Mouse (Mus musculus): ENCODE data around the gene Rab30.
"Not testable (repeated sequence)": the region's sequence is repeated elsewhere in the genome, so short reads cannot be mapped to it uniquely, and the experiment has no call there.

Gene Rab30

DNA sequence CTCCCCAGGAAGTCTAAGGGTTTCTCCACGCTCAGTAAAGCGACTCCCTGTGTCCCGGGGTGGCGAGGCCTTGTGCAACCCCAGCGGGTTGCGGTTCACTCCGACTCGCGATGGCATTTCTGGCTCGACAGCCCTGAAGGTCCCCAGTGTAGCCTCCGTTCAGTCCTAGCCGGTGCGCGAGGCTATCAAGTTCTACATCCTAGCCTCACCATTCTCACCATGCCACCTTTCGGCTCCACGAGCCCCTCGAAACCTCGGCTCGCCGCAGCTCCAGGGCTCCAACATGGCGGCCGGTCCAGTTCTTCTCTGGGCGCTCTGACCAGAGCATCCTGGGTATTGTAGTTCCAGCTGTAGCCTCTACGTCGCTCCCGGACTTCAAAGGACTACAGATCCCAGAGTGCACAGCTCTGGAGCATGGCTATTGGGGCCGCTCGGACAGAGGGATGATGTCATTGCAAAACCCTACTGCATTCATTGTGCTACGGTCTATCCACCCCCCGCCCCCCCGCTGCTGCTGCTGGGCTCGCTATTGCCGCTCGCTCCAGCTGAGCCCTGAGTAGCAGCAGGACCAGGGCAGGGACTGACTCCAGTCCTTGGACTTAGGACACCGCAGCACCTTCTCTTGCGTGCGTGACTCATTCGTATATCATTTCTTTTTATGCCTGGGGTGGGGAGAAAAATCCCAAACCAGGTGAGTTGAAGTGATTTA is at the start of gene Rab30:
Rab30 (plus strand) TSS at position 452 of the 709 bp plus-strand sequence.
- DNase-seq (ENCODE audit: low spot score) = peak; percentile 66

DNA sequence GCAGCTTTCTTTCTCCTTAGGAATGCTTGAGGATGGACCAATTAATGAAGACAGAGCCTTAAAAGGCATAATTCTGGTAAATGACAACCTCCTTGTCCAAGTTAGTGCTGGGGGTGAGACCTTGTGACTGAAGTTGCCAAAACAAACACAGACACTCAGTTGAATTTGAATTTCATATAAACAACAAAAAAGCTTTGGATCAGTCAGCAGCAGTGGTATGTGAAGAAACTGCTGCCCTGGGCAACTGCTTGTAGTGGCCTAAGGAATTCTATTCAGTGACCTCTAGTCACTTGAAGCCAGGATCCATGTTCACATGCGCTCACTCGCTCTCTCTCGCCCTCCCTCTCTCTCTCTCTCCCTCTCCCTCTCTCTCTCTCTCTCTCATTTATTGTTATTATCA is 45.0 kb upstream of the Rab30 start:
- DNase-seq (ENCODE audit: low spot score) = no peak

DNA sequence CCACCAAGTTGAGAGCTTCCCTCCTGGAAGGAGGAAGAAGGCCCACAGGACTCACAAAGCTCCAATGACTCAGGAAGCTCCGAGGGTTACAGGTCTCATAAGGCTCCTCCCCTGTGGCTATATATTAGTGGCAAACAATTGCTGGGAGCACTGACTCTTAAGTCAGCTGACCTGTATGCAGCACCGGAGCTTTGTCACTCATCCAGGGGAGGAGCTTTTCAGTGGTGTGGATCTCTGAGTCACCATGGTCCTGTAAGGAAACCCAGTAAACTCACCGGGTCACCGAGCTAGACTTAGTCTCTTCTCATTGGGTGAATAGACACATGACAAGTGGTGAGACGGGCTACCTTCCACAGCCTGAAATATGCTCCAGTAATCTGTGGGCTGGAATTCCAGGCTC is 42.6 kb upstream of the Rab30 start:
- no peak for DNase-seq (ENCODE audit: low spot score)

DNA sequence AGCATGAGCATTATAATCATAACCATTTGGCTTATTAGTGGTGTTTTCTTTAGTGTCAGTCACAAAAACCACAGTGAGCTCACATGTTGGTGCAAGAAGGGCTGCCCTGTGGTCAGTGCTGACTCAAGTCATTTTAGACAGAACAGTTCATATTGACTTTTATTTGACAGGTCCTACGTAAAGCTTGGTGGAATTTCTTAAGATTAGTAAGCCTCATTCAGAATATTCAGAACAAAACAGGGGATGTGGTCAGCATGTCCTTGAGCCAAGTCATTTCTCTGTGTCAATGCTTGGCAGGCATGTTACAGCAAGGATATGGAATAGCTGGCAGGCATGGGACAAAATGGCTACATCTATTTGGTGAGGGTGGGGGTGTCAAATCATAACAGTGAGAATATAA is 37.7 kb upstream of the Rab30 start:
- no peak for DNase-seq (ENCODE audit: low spot score)

DNA sequence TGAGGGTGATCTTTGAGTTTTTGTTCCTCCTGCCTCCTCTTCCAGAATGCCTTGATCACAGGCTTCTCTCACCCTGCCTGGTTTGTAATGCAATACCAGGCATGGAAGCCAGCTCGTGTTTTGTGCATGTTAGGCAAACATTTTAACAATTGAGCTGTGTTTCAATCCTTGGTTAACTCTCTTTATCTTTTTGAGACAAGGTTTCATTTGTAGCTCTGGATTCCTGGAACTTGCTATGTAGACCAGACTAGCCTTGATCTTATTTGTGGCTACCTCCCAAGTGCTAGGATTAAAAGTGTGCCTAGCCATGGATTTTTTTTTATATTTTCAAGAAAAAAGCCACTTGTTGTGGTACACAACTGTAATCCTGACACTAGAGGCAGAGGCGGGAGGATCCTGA is 35.9 kb upstream of the Rab30 start:
- DNase-seq (ENCODE audit: low spot score) = no peak

DNA sequence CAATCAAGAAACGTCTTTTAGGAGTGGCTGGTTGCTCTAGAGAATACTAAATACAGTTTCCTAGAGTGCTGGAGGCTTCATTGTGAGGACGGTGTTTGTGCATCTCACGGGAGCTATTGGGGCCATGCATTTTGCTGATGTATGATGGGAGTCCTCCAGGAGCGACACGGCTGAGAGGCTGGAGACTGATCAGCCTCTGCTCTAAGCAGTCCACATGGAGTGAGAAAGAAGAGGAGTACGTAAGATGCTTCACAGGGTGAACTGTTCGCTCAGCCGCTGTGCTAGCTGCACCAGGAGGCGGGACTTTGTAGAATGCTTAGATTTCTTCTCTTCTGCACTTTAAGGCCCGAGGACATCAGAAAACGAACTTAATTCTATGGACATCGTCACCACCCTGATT is 34.7 kb upstream of the Rab30 start:
- no peak for DNase-seq (ENCODE audit: low spot score)

DNA sequence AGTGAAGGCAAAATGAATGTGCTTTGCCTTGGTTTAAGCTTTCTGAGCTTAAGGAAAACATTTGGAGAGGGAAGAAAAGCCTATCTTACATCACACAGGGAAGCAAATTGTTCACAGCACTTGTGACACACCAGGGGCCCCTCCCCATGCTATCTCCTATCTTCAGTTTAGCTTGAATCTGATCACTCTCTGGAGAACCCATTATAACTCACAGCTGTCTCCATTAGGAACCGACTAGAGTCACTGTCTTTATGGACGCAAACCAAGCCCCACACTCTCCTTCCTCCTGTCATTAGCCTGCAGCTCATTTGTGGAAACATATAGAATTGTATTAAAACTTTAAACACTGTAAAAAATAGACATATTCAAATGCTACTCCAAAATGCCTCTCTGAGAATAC is 31.8 kb upstream of the Rab30 start:
- DNase-seq (ENCODE audit: low spot score) = no peak

DNA sequence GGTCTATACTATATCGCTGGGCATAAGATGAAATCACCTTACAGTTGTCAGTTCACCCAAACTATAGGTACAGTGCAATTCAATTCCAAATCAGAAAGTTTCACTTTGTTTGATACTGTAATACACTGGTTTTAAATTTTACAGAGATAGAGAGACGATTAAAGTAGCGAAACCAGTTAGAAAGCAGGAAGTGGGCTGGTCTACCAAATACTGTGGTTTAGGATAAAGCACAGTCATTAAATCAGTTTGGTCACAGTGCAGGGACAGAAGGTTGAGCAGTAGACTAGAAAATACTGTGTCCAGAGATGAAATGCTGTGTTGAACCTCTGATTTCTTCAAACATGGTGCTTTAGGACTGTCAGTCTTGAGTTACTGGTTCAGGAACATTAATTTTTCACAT is 29.8 kb upstream of the Rab30 start:
- no peak for DNase-seq (ENCODE audit: low spot score)

DNA sequence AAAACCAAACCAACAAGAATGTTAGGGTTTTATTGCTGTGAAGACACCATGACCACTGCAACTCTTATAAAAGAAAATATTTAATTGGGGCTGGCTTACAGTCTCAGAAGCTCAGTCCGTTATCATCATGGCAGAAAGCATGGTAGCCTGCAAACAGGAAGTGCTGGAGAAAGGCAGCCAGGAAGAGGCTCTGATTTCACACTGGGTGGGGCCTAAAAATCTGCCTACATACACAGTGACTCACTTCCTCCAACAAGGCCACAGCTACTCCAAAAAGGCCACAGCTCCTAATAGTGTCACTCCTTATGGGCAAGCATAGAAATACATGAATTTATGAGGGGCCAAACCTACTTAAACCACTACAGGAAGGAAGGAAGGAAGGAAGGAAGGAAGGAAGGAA is 26.3 kb upstream of the Rab30 start:
- DNase-seq (ENCODE audit: low spot score) = no peak

DNA sequence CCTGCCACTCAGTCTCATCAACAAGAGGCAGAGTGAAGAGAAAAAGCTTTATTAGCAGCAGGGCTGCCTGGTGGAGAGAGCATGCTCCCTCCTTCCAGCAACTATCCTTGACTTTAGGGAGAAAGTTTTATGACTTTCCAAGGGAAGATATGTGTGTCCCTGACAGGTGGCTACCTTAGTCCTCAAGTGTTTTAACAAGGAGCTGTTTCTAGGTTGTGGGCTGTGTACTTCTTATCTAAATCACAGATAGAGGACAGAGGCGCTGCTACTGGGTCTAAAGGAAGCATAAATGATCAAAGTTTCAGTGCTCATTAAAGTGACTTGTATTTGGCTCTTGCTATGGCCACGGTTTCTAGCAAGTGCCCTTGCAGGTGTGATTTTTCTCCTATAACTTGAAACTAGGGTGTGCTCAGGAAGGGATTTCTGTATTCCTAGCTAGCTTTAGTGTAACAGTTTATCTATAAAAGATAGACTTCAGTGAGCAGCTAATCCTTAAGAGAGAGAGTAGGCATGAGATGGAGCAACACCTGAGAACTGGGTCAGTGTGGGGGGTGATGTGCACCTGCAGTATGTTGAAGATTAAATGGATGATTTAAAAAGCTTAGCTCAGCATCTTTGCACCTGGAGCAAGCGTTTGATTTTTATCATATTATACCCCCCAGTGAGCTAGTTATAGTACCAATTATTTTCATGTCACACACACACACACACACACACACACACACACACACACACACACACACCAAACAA is 21.1 kb upstream of the Rab30 start:
- no peak for DNase-seq (ENCODE audit: low spot score)

DNA sequence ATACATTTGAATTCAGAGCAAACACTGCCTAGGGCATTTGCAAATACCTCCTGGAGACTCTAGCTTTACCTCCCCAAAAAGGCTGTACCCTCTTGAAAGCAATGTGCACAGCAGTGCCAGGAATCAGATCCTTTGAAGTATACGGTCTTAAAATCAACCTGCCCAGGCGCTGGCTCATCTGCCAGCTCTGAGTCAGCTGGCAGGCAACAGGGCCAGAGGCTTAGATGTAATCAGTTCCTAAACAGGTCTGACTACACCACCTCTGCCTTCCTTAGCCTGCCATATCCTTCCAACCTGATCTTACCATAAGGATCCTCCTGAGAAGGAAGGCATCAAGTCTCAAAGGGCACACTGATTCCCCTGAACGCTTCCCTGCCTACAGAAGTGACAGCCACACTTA is 17.7 kb upstream of the Rab30 start:
- DNase-seq (ENCODE audit: low spot score) = peak; percentile 15

DNA sequence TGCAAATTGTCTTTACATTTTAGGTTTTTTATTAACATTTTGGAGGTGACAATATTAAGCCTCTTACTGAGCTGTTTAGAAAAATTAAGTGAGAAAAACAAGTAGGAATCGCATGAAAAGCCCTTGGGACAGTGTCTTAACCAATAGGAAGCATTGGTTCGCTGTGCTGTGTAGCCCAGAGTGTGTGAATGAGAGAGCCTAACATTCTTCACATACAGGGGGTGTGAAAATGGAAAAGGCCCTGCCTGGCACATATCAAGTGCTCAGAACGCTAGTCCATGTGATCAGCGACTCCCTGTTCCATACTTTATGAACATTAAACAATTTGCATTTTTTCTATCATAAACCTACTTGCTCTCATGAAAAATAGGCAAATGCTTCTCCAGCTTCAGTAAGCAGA is 17.1 kb upstream of the Rab30 start:
- DNase-seq (ENCODE audit: low spot score) = no peak

DNA sequence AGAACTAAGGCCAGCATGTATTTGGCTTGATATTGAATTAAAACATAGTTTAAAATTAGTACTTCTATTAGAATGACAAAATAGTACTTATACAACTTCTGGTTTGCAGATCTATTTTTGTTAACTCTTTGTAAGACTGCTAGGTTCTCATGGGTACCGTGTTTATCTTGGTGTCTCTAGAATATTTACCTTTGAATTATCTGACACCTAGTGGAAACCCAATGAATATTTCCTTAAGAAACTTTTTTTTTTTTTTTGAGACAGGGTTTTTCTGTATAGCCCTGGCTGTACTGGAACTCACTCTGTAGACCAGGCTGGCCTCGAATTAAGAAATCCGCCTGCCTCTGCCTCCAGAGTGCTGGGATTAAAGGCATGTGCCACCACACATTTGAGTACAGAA is 11.8 kb upstream of the Rab30 start:
- DNase-seq (ENCODE audit: low spot score) = not testable (repeated sequence)

DNA sequence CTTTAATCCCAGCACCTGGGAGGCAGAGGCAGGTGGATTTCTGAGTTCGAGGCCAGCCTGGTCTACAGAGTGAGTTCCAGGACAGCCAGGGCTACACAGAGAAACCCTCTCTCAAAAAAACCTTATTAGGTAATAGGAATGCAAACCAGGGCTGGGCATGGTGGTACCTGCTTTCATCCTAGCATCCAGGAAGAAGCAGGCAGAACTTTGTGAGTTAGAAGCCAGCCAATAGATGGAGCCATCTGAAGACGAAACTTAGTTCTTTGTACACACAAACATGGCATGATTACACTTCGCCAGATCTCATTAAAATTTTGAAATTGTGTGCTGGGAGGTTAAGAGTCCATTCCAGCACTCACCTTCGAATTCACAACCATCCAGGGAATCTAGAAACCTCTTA is 10.9 kb upstream of the Rab30 start:
- DNase-seq (ENCODE audit: low spot score) = no peak

DNA sequence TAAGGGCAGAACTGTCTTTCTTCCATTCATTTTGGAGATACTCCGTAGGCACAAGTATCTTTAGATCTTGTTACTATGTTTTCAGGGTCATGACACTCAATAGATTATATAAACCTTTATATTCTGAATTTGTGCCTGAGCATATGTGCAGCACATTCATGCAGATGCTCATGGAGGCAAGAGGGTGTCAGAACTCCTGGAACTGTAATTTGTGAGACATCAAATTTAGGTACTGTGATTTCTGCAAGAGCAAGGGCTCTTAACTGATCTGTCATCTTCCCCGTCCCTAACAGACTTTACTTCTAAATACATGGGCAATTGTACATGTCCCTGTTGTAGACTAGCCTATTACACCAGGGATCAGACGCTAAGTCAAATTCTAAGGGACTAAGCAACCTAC is 10.4 kb upstream of the Rab30 start:
- DNase-seq (ENCODE audit: low spot score) = no peak

DNA sequence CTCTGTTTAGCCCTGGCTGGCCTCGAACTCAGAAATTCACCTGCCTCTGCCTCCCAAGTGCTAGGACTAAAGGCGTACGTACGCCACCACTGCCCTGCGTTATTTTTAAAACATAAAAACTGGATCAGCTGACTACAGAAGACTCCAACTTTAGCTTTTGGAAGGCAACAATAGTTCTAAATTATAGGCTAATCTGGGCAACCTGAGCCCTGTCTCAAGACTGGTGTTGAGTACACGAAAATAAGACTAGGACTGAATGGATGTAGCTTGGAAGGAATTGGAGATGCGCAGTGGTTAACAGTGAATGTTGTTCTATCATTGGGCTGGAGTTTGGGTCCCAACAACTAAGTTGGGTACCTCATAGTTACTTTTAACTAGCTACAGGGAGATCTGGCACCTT is 9.3 kb upstream of the Rab30 start:
- no peak for DNase-seq (ENCODE audit: low spot score)

DNA sequence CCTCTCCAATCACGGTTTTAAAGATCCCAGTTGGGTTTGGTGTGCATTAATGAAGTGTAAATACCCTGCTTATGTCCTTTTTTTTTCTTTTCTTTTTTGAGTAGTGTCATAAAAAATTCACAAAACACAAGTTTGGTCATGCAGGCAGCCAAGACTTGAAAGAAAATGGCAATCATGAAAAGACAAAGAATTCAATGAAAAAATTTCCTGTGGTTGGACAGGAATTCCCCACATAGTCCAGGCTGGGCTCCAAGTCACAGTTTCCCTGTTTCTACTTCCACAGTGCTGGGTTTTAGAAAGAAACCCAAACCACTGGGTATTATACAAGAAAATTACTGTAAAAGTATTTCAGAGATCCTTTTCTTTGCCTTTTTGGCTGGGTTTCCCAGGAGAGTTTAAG is 3.8 kb upstream of the Rab30 start:
- no peak for DNase-seq (ENCODE audit: low spot score)

DNA sequence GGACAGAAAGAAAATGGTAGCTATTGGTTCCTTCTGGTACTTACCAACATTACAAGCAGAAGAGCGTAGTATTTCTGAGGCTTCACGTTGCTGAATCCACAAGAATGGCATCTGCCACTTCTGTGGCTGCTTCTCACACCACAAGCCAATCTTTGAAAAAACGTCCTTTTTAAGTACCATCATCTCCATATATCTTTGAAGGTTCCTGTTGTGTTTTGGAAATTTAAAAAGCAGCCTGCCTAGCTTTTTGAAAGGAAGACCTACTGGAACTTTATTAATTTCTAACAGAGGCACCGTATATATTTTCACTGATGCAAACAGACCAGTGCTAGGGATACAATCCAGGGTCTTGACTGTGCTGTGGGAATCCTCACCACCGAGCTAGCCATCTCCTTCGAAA is 1.4 kb upstream of the Rab30 start:
- DNase-seq (ENCODE audit: low spot score) = no peak

DNA sequence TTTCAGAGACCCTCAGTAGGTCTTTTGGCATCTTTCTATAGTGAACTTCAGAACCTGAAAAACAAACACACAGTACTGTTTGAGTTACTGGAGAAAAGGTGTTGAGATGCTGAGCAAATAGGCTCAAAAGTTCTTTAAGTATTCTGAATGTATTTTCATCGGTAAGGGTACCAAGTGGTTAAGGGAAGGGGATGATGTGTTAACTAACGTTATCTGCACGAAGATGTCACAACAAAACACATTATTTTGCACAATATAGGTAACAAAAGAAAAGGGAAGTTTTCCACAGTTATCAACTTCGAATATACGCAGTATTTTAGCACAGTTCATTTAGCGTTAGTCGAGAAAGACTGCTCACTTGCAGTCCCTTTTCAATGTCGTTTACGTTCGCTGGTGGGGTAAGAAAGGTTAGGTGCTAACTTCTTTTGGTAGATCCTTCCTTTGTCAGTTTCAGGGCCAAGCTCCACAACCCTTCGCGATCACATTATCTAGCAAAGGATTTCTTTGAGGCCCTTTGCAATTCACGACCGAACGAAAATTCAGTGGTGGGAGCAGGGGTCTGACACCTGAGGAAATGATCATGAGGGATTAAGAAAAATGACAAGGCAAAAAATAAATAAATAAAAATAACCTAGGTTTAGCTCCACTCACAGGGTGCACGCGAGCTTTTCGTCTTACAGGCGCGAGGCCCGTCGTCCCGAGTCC is 840 bp upstream of the Rab30 start:
- DNase-seq (ENCODE audit: low spot score) = no peak

DNA sequence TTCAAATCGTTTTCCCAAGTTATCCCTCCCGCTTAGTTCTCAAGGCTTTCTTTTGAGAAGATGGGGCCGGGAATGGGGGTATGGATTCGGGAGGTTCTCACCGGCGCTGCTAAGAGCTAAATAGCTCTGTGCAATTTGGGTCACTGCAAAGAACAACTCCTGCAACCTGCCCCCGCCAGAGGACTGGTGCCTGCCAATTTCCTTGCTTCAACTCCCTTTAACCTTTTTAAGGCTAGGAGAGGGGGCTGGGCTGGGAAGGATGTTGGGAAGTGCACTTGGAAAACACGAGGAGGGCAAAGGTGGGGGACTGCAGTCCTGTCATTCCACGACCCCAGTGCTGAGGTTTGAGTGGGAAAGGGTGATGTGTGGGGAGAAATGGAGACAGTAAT is 452 bp downstream of the Rab30 start:
- peak; percentile 16 for DNase-seq (ENCODE audit: low spot score)

DNA sequence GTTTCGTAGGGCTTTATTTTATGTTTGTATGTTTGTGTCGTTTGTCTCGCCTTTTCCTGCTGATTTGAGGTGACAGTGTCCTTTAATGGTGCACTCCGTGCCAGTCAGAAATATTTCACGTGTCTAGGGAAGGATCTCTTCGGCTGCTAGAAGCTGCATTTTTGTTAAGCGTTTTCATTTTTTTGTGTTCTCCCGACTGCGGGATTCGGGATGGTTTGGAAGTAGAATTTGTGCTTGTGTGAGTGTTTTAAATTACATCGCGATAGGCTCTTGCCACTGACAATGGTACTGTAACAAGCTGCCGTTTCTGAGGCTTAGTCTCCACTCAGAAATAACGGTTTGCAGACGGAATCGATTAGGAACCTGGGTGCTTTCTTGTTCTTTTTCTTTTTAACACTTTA is 938 bp downstream of the Rab30 start:
- DNase-seq (ENCODE audit: low spot score) = no peak

DNA sequence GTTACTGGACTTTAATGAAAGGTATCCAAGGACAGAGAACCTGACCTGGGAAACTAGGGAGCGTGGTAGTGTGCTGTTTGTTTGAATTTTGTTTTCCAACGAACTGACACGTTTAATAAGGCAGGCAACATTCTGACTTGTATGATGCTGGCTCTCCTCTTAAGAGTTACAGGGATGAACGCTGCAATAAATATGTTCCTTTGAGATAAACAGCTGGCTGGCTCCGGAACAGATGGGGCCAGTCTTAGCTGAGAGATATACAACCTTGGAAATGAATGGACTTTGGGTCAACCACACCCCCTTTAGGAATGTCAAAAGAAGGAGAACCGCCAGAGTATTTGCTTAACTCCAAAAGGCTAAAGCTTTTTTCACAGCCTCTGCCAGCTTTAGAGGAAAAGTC is 1.4 kb downstream of the Rab30 start:
- DNase-seq (ENCODE audit: low spot score) = no peak

DNA sequence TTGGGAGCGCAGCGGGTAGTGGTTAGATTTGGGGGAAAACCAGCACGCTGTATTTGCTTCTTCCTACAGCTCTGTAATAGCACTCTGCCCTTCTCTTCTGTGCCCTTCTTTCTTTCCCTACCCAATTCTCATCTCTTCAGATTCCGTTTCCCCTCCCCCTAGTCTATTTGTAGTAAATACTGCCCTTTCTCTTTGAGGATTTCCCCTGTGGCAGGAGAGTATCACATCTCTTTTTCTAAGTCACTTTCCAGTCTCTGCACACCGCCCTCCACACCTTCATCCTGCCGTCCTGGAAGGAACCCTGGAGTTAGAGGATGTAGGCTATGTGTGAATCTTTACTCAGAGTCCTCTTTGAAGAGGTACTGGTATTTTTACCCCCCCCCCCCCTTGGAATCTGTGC is 1.9 kb downstream of the Rab30 start:
- no peak for DNase-seq (ENCODE audit: low spot score)
